Comparison of ENCODE assay signal across 14 mouse cellular contexts in genomic region chr7:81024118-81024517, GRCm38 (mm10). TPM values are rescaled to one million over a fixed set of nuclear protein-coding genes. Genes with fewer than 3 reads are reported as not detected.
DNase-seq lines count a peak whose midpoint lies in the region; ATAC-seq and TF ChIP-seq lines count a peak whose summit lies in the region.
"Had no signal": no experiment of that assay in that cellular context is flagged by ENCODE, and none has a peak within 500 bp of the region (broad histone marks: within the 10 kb centered on the region; RNA-seq: fewer than 3 reads in every experiment).

No protein-coding gene starts in this region.

- peaks cover 7% of the 10 kb centered on the region; the same call in 1 of the 2 replicates for H3K36me3 ChIP-seq in hindbrain, embryonic 11.5 days (ENCODE audit: control insufficient read depth, insufficient read depth, low read length)
- H3K36me3 ChIP-seq in hindbrain, embryonic 16.5 days (ENCODE audit: control insufficient read depth, insufficient read depth, low read length): peaks cover 34% of the 10 kb centered on the region
- H3K36me3 ChIP-seq in midbrain, embryonic 14.5 days (ENCODE audit: control insufficient read depth, insufficient read depth, low read length): peaks cover 41% of the 10 kb centered on the region
- H3K36me3 ChIP-seq in midbrain, embryonic 16.5 days (ENCODE audit: control insufficient read depth, insufficient read depth, low read length): peaks cover 19% of the 10 kb centered on the region
- H3K36me3 ChIP-seq in small intestine, adult 2 months (ENCODE audit: control insufficient read depth, insufficient read depth, low read length): peaks cover 52% of the 10 kb centered on the region

- H3K4me3 ChIP-seq in hindbrain, embryonic 11.5 days (ENCODE audit: low read depth, low read length): no peak overlapping the region
- no peak overlapping the region for H3K4me3 ChIP-seq in hindbrain, embryonic 16.5 days (ENCODE audit: low read length)
- no peak overlapping the region for H3K4me3 ChIP-seq in midbrain, embryonic 14.5 days (replicated peaks; ENCODE audit: low read depth, low read length)
- H3K4me3 ChIP-seq in midbrain, embryonic 16.5 days (ENCODE audit: low read depth, low read length): no peak overlapping the region
- no peak overlapping the region for H3K4me3 ChIP-seq in cerebellum, adult 2 months (replicated peaks; ENCODE audit: insufficient read depth, low read depth, low read length)
- no peak overlapping the region for H3K4me3 ChIP-seq in small intestine, adult 2 months (ENCODE audit: low read depth, low read length)
- H3K4me3 ChIP-seq: hindbrain, embryonic 15.5 days had no signal

- no peak overlapping the region for H3K27ac ChIP-seq in hindbrain, embryonic 11.5 days (ENCODE audit: low read depth, low read length)
- H3K27ac ChIP-seq in hindbrain, embryonic 16.5 days (ENCODE audit: low read depth, low read length): no peak overlapping the region
- no peak overlapping the region for H3K27ac ChIP-seq in midbrain, embryonic 14.5 days (replicated peaks; ENCODE audit: low read depth, low read length)
- no peak overlapping the region; the same call in 1 of the 2 replicates for H3K27ac ChIP-seq in midbrain, embryonic 16.5 days (ENCODE audit: low read length)
- no peak overlapping the region; the same call in none of the 2 replicates for H3K27ac ChIP-seq in cerebellum, adult 2 months (ENCODE audit: insufficient read depth, low read length)
- H3K27ac ChIP-seq in small intestine, adult 2 months (ENCODE audit: insufficient read depth, low read depth, low read length): no peak overlapping the region
- H3K27ac ChIP-seq: hindbrain, embryonic 15.5 days had no signal

- ATAC-seq in hindbrain, embryonic 11.5 days (ENCODE audit: low FRiP score): no peak
- ATAC-seq in hindbrain, embryonic 16.5 days: no peak
- ATAC-seq in midbrain, embryonic 14.5 days (ENCODE audit: low FRiP score, low TSS enrichment): no peak
- ATAC-seq in midbrain, embryonic 16.5 days: no peak
- ATAC-seq: activated CD4-positive, CD25-positive, alpha-beta regulatory T cell, adult 4 months had no signal

- H3K9me3 ChIP-seq in hindbrain, embryonic 11.5 days (ENCODE audit: control insufficient read depth, low read length): no peaks in the 10 kb centered on the region
- H3K9me3 ChIP-seq in hindbrain, embryonic 16.5 days (ENCODE audit: control insufficient read depth, low read length): no peaks in the 10 kb centered on the region
- no peaks in the 10 kb centered on the region for H3K9me3 ChIP-seq in midbrain, embryonic 14.5 days (ENCODE audit: control insufficient read depth, low read length)
- H3K9me3 ChIP-seq in midbrain, embryonic 16.5 days (replicated peaks; ENCODE audit: control insufficient read depth, low read length, poor library complexity, severe bottlenecking): no peaks in the 10 kb centered on the region
- H3K9me3 ChIP-seq: hindbrain, embryonic 15.5 days had no signal

- 63% methylated on average over 5 of the region's 5 CpGs for WGBS in hindbrain, embryonic 11.5 days
- 57% methylated on average over 5 of the region's 5 CpGs for WGBS in hindbrain, embryonic 16.5 days
- WGBS in midbrain, embryonic 14.5 days: 49% methylated on average over 5 of the region's 5 CpGs
- 54% methylated on average over 5 of the region's 5 CpGs for WGBS in midbrain, embryonic 16.5 days
- WGBS in cerebellum, adult 2 months: 14% methylated on average over 5 of the region's 5 CpGs
- WGBS in small intestine, adult 2 months: 77% methylated on average over 5 of the region's 5 CpGs

- H3K27me3 ChIP-seq in hindbrain, embryonic 11.5 days (ENCODE audit: control insufficient read depth, insufficient read depth, low read length): no peaks in the 10 kb centered on the region
- no peaks in the 10 kb centered on the region for H3K27me3 ChIP-seq in hindbrain, embryonic 16.5 days (replicated peaks; ENCODE audit: control insufficient read depth, insufficient read depth, low read length)
- no peaks in the 10 kb centered on the region for H3K27me3 ChIP-seq in midbrain, embryonic 14.5 days (ENCODE audit: control insufficient read depth, insufficient read depth, low read length)
- no peaks in the 10 kb centered on the region for H3K27me3 ChIP-seq in midbrain, embryonic 16.5 days (ENCODE audit: control insufficient read depth, insufficient read depth, low read depth, low read length)
- no peaks in the 10 kb centered on the region for H3K27me3 ChIP-seq in cerebellum, adult 2 months (ENCODE audit: control insufficient read depth, insufficient read depth, low read length)
- no peaks in the 10 kb centered on the region for H3K27me3 ChIP-seq in small intestine, adult 2 months (ENCODE audit: control insufficient read depth, insufficient read depth, low read length)
- H3K27me3 ChIP-seq: hindbrain, embryonic 15.5 days had no signal

- H3K4me2 ChIP-seq in hindbrain, embryonic 11.5 days (replicated peaks; ENCODE audit: low read depth, low read length): no peak overlapping the region
- H3K4me2 ChIP-seq in hindbrain, embryonic 16.5 days (ENCODE audit: low read length): no peak overlapping the region
- no peak overlapping the region for H3K4me2 ChIP-seq in midbrain, embryonic 14.5 days (ENCODE audit: low read length)
- no peak overlapping the region for H3K4me2 ChIP-seq in midbrain, embryonic 16.5 days (ENCODE audit: low read length)
- H3K4me2 ChIP-seq: hindbrain, embryonic 15.5 days; midbrain, embryonic 11.5 days had no signal

- H3K9ac ChIP-seq in hindbrain, embryonic 11.5 days (ENCODE audit: low read depth, low read length): no peak overlapping the region
- no peak overlapping the region for H3K9ac ChIP-seq in hindbrain, embryonic 16.5 days (ENCODE audit: low read depth, low read length)
- no peak overlapping the region for H3K9ac ChIP-seq in midbrain, embryonic 14.5 days (replicated peaks; ENCODE audit: low read length)
- no peak overlapping the region for H3K9ac ChIP-seq in midbrain, embryonic 16.5 days (ENCODE audit: low read depth, low read length)
- H3K9ac ChIP-seq: hindbrain, embryonic 15.5 days had no signal

- DNase-seq in hindbrain, embryonic 11.5 days (ENCODE audit: low spot score): peak; percentile 13
- peak; percentile 7 for DNase-seq in midbrain, embryonic 14.5 days
- peak; percentile 30 to 36 for DNase-seq in cerebellum, adult 2 months
- DNase-seq in gastrocnemius, adult 8-10 months (ENCODE audit: low spot score in 2 of 2): no peak
- no peak for DNase-seq in right cerebral cortex, postnatal 10 days (ENCODE audit: low spot score in 2 of 2)
- DNase-seq: heart, adult 11 months; layer of hippocampus, adult 9-11 months had no signal

- no peaks in the 10 kb centered on the region for H3K4me1 ChIP-seq in hindbrain, embryonic 11.5 days (replicated peaks; ENCODE audit: control insufficient read depth, insufficient read depth, low read length)
- H3K4me1 ChIP-seq in hindbrain, embryonic 16.5 days (ENCODE audit: control insufficient read depth, insufficient read depth, low read depth, low read length): no peaks in the 10 kb centered on the region; the same call in 1 of the 2 replicates
- H3K4me1 ChIP-seq in midbrain, embryonic 14.5 days (ENCODE audit: control insufficient read depth, insufficient read depth, low read length): no peaks in the 10 kb centered on the region
- no peaks in the 10 kb centered on the region for H3K4me1 ChIP-seq in midbrain, embryonic 16.5 days (ENCODE audit: control insufficient read depth, insufficient read depth, low read length)
- peaks cover 15% of the 10 kb centered on the region for H3K4me1 ChIP-seq in cerebellum, adult 2 months (ENCODE audit: control insufficient read depth, insufficient read depth, low read length)
- H3K4me1 ChIP-seq in small intestine, adult 2 months (ENCODE audit: control insufficient read depth, insufficient read depth, insufficient read length, low read length): no peaks in the 10 kb centered on the region

- peak; percentile 13; the same call in 1 of the 2 replicates for TF ChIP-seq CTCF in cerebellum, adult 2 months (IDR thresholded peaks at IDR 0.05; ENCODE audit: borderline replicate concordance, insufficient read depth, low read depth, low read length)
- TF ChIP-seq CTCF in small intestine, adult 2 months (IDR thresholded peaks at IDR 0.05; ENCODE audit: extremely low read depth, insufficient read length, insufficient replicate concordance, low read depth, low read length): peak; percentile 11; the same call in 1 of the 2 replicates

- TF ChIP-seq POLR2A in cerebellum, adult 2 months (IDR thresholded peaks at IDR 0.05; ENCODE audit: borderline replicate concordance, insufficient read depth, low read length): no peak
- no peak for TF ChIP-seq POLR2A in small intestine, adult 2 months (IDR thresholded peaks at IDR 0.05; ENCODE audit: low read depth, low read length)

RNA-seq across cellular contexts. Expression of gene Zfp592, which starts 30.6 kb away (rescaled TPM):
- 11.4 and 12.2 TPM in 2 replicates for polyA plus RNA-seq in hindbrain, embryonic 11.5 days (2014; fragmentation: Nextera tagmentation; extraction: Ambion mirVana)
- 9.0 and 12.2 TPM in 2 replicates for polyA plus RNA-seq in hindbrain, embryonic 16.5 days (2015; fragmentation: Nextera tagmentation; extraction: Ambion mirVana)
- polyA plus RNA-seq in midbrain, embryonic 14.5 days (2014; fragmentation: Nextera tagmentation; extraction: Ambion mirVana): 8.5 and 10.2 TPM in 2 replicates
- polyA plus RNA-seq in midbrain, embryonic 16.5 days (2015; fragmentation: Nextera tagmentation; extraction: Ambion mirVana): 10.2 and 10.6 TPM in 2 replicates
- 17.3 and 19.9 TPM in 2 replicates for polyA plus RNA-seq in cerebellum, adult 2 months (2012; rRNA removed)
- polyA plus RNA-seq in small intestine, adult 2 months (2012; rRNA removed): 13.4 and 21.8 TPM in 2 replicates
- total RNA-seq in gastrocnemius, adult 8-10 months (2022): 10 to 100 TPM in 3 of 4 experiments, 1 to 10 TPM in 1; 9.1 to 14.1 (median 12.1) TPM

RNA-seq across cellular contexts. Expression of gene Alpk3, which starts 33.3 kb away (rescaled TPM):
- 0.13 and 0.14 TPM in 2 replicates for polyA plus RNA-seq in hindbrain, embryonic 11.5 days (2014; fragmentation: Nextera tagmentation; extraction: Ambion mirVana)
- 0.10 and 0.27 TPM in 2 replicates for polyA plus RNA-seq in hindbrain, embryonic 16.5 days (2015; fragmentation: Nextera tagmentation; extraction: Ambion mirVana)
- 0.07 and 0.12 TPM in 2 replicates for polyA plus RNA-seq in midbrain, embryonic 14.5 days (2014; fragmentation: Nextera tagmentation; extraction: Ambion mirVana)
- 0.14 and 0.16 TPM in 2 replicates for polyA plus RNA-seq in midbrain, embryonic 16.5 days (2015; fragmentation: Nextera tagmentation; extraction: Ambion mirVana)
- polyA plus RNA-seq in cerebellum, adult 2 months (2012; rRNA removed): 0.15 and 0.17 TPM in 2 replicates
- 0.05 and 0.08 TPM in 2 replicates for polyA plus RNA-seq in small intestine, adult 2 months (2012; rRNA removed)
- total RNA-seq in gastrocnemius, adult 8-10 months (2022): 100 to 1,000 TPM; 273 to 345 (median 299) TPM
- polyA plus RNA-seq: liver, adult 2 months had no signal

Comparison
In these comparisons a context has a peak if more than half of its experiments do, and no peak if none do; other contexts are left out.
1. DNase-seq: peak in hindbrain, embryonic 11.5 days (single experiment), midbrain, embryonic 14.5 days (single experiment) and cerebellum, adult 2 months (2 of 2); none in gastrocnemius, adult 8-10 months (0 of 2) and right cerebral cortex, postnatal 10 days (0 of 2).